In genomic region chr1:120126318-120126717, GRCm38 (mm10) we compare ENCODE assay signal across 21 mouse cellular contexts. TPM values are rescaled to one million over a fixed set of nuclear protein-coding genes. Genes with fewer than 3 reads are reported as not detected.
A peak's percentile ranks its signal among the peaks of the same experiment; 100 is the strongest.
DNase-seq lines count a peak whose midpoint lies in the region; ATAC-seq and TF ChIP-seq lines count a peak whose summit lies in the region.
"Had no signal": no experiment of that assay in that cellular context is flagged by ENCODE, and none has a peak within 500 bp of the region (broad histone marks: within the 10 kb centered on the region; RNA-seq: fewer than 3 reads in every experiment).

No protein-coding gene starts in this region.

- ATAC-seq in intestine, embryonic 16.5 days = peak; percentile 62
- peak; percentile 5; the same call in 1 of the 2 replicates for ATAC-seq in stomach, postnatal 0 days (ENCODE audit: low FRiP score, low TSS enrichment)
- ATAC-seq in erythroblast, adult 5-6 weeks (replicated peaks; ENCODE audit: low FRiP score, poor library complexity, severe bottlenecking) = no peak
- ATAC-seq: forebrain, embryonic 14.5 days; forebrain, postnatal 0 days; hindbrain, embryonic 16.5 days had no signal

- TF ChIP-seq EP300 in stomach, postnatal 0 days (optimal IDR thresholded peaks at IDR 0.05) = no peak

- H3K4me1 ChIP-seq in intestine, embryonic 16.5 days (ENCODE audit: control insufficient read depth, insufficient read depth, low read length) = peaks cover 2% of the 10 kb centered on the region; the same call in 1 of the 2 replicates
- H3K4me1 ChIP-seq in stomach, postnatal 0 days (replicated peaks; ENCODE audit: control insufficient read depth, insufficient read depth) = no peaks in the 10 kb centered on the region; the same call in 1 of the 2 replicates

- no peak overlapping the region for H3K4me2 ChIP-seq in intestine, embryonic 16.5 days (ENCODE audit: low read depth, low read length)
- H3K4me2 ChIP-seq in stomach, postnatal 0 days (replicated peaks; ENCODE audit: low read depth) = no peak overlapping the region
- H3K4me2 ChIP-seq: heart, embryonic 13.5 days; hindbrain, embryonic 13.5 days had no signal

- intact Hi-C loops in heart, postnatal 14 days (cut with DNase I) = no loop called here

- WGBS in intestine, embryonic 16.5 days = 56% methylated on average over 9 of the region's 9 CpGs
- WGBS in stomach, postnatal 0 days = 64% methylated on average over 9 of the region's 9 CpGs

- H3K9ac ChIP-seq in intestine, embryonic 16.5 days (ENCODE audit: low read depth, low read length) = no peak overlapping the region
- no peak overlapping the region for H3K9ac ChIP-seq in stomach, postnatal 0 days (ENCODE audit: low read length)
- H3K9ac ChIP-seq: forebrain, postnatal 0 days; heart, embryonic 13.5 days; hindbrain, embryonic 13.5 days had no signal

- DNase-seq in heart, adult 11 months = peak; percentile 87
- DNase-seq in heart, postnatal 14 days = no peak
- DNase-seq in kidney, postnatal 25 days = peak; percentile 20 to 60
- DNase-seq in kidney, postnatal 10 days = no peak
- peak; percentile 33 for DNase-seq in stomach, postnatal 0 days (ENCODE audit: low spot score)
- DNase-seq in cerebellum, postnatal 36 days = no peak
- DNase-seq: adrenal gland, postnatal 10 days; adrenal gland, postnatal 36 days; cerebellum, adult 18-20 months; cerebellum, adult 9-10 months; cerebellum, postnatal 14 days; forebrain, postnatal 0 days; gastrocnemius, postnatal 25 days; heart, adult 2 months had no signal

- no peak overlapping the region for H3K4me3 ChIP-seq in intestine, embryonic 16.5 days (ENCODE audit: low read length)
- no peak overlapping the region for H3K4me3 ChIP-seq in stomach, postnatal 0 days (ENCODE audit: low read depth, low read length)
- H3K4me3 ChIP-seq: heart, adult 2 months; heart, embryonic 10.5 days; heart, embryonic 13.5 days; hindbrain, embryonic 13.5 days had no signal

- H3K27me3 ChIP-seq in intestine, embryonic 16.5 days (replicated peaks; ENCODE audit: control insufficient read depth, insufficient read depth, low read length) = no peaks in the 10 kb centered on the region
- H3K27me3 ChIP-seq in stomach, postnatal 0 days (ENCODE audit: control insufficient read depth, insufficient read depth, low read length) = no peaks in the 10 kb centered on the region
- H3K27me3 ChIP-seq: heart, embryonic 13.5 days; hindbrain, embryonic 13.5 days had no signal

- no peak overlapping the region for H3K27ac ChIP-seq in intestine, embryonic 16.5 days (ENCODE audit: low read length)
- H3K27ac ChIP-seq in stomach, postnatal 0 days (replicated peaks) = no peak overlapping the region
- H3K27ac ChIP-seq: heart, adult 2 months; heart, embryonic 10.5 days; heart, embryonic 13.5 days; hindbrain, embryonic 13.5 days had no signal

- TF ChIP-seq CTCF in stomach, postnatal 0 days (IDR thresholded peaks at IDR 0.05; ENCODE audit: low read depth) = no peak

- no peaks in the 10 kb centered on the region for H3K36me3 ChIP-seq in intestine, embryonic 16.5 days (ENCODE audit: control insufficient read depth, insufficient read depth, low read length)
- no peaks in the 10 kb centered on the region for H3K36me3 ChIP-seq in stomach, postnatal 0 days (ENCODE audit: control insufficient read depth, insufficient read depth, low read length)
- H3K36me3 ChIP-seq: heart, embryonic 10.5 days; heart, embryonic 13.5 days; hindbrain, embryonic 13.5 days had no signal

- no peaks in the 10 kb centered on the region for H3K9me3 ChIP-seq in intestine, embryonic 16.5 days (ENCODE audit: control insufficient read depth, low read length)
- no peaks in the 10 kb centered on the region for H3K9me3 ChIP-seq in stomach, postnatal 0 days (ENCODE audit: control insufficient read depth, low read length)
- H3K9me3 ChIP-seq: heart, embryonic 10.5 days; heart, embryonic 13.5 days; hindbrain, embryonic 13.5 days had no signal

RNA-seq across cellular contexts. Expression of gene 3110009E18Rik, which starts 5.3 kb away (rescaled TPM):
- 1 to 10 TPM; 5.4 to 5.5 TPM for total RNA-seq in heart, postnatal 14 days (2021)
- polyA plus RNA-seq in intestine, embryonic 16.5 days (2015; fragmentation: Nextera tagmentation; extraction: Ambion mirVana) = 13.2 and 14.6 TPM in 2 replicates
- 10.1 and 11.9 TPM in 2 replicates for polyA plus RNA-seq in stomach, postnatal 0 days (2015; fragmentation: Nextera tagmentation; extraction: Ambion mirVana)
- 6.5 and 8.2 TPM in 2 replicates for total RNA-seq in erythroblast, adult 5-6 weeks (2015; ENCODE audit: low replicate concordance)
- total RNA-seq in erythroblast, adult 5-6 weeks (2017; ENCODE audit: low replicate concordance) = not detected in 2 replicates

RNA-seq across cellular contexts. Expression of gene Dbi, which starts 5.4 kb away (rescaled TPM):
- 100 to 1,000 TPM; 331 to 352 TPM for total RNA-seq in heart, postnatal 14 days (2021)
- 1,842 and 2,069 TPM in 2 replicates for polyA plus RNA-seq in intestine, embryonic 16.5 days (2015; fragmentation: Nextera tagmentation; extraction: Ambion mirVana)
- 1,663 and 1,741 TPM in 2 replicates for polyA plus RNA-seq in stomach, postnatal 0 days (2015; fragmentation: Nextera tagmentation; extraction: Ambion mirVana)
- total RNA-seq in erythroblast, adult 5-6 weeks (2015; ENCODE audit: low replicate concordance) = 59.9 and 82.1 TPM in 2 replicates
- total RNA-seq in erythroblast, adult 5-6 weeks (2017; ENCODE audit: low replicate concordance) = 73.0 and 77.2 TPM in 2 replicates

RNA-seq across cellular contexts. Expression of gene Tmem37, which starts 52.4 kb away (rescaled TPM):
- 1 to 10 TPM; 5.5 to 6.3 TPM for total RNA-seq in heart, postnatal 14 days (2021)
- polyA plus RNA-seq in intestine, embryonic 16.5 days (2015; fragmentation: Nextera tagmentation; extraction: Ambion mirVana) = 108 and 129 TPM in 2 replicates
- polyA plus RNA-seq in stomach, postnatal 0 days (2015; fragmentation: Nextera tagmentation; extraction: Ambion mirVana) = 7.8 and 8.8 TPM in 2 replicates
- 1.5 TPM in 1 of 2 replicates, not detected in the other for total RNA-seq in erythroblast, adult 5-6 weeks (2015; ENCODE audit: low replicate concordance)
- not detected in 2 replicates for total RNA-seq in erythroblast, adult 5-6 weeks (2017; ENCODE audit: low replicate concordance)

Comparison
In these comparisons a context has a peak if more than half of its experiments do, and no peak if none do; other contexts are left out.
1. DNase-seq: peak in heart, adult 11 months (single experiment), kidney, postnatal 25 days (2 of 2) and stomach, postnatal 0 days (single experiment); none in heart, postnatal 14 days (0 of 2), kidney, postnatal 10 days (single experiment) and cerebellum, postnatal 36 days (0 of 2).